Mouse (Mus musculus) megakaryocyte progenitor cell, adult 5-6 weeks (primary cell): ENCODE measurements around the gene Vps8. TPM values are rescaled to one million over a fixed set of nuclear protein-coding genes. Genes with fewer than 3 reads are reported as not detected.
A peak's percentile ranks its signal among the peaks of the same experiment; 100 is the strongest.

Experiments used
- ATAC-seq: replicated peaks from 2 replicates; pipeline ENCODE4 v1.8.0; 2016; ENCODE audit warnings: mild to moderate bottlenecking, moderate TSS enrichment, inconsistent platforms; ENCODE audit not compliant: poor library complexity
- total RNA-seq, 2 experiments: library from RNA; stranded (forward) in 1 of 2; stranded (reverse) in 1 of 2; fragments of 157-497, 149-512 nt in 1 of 2; fragments of 200-1000 nt in 1 of 2; gene quantifications; 2 replicates each; pipeline versions ENCODE4 v1.2.3 to v1.2.4; 2015 to 2017

Gene Vps8
- total RNA-seq, 2 experiments from 2014 or later = 26.9 to 33.0 TPM

- ATAC-seq = 0 out of 2 replicates have a peak, but pooled peaks have one; percentile 34
Observed at GRCm38 (mm10) chr16:21470416-21470815, 47.5 kb downstream of the Vps8 start.

- ATAC-seq = peak; percentile 58
Observed at GRCm38 (mm10) chr16:21477074-21477473, 54.2 kb downstream of the Vps8 start.

- ATAC-seq = no peak
Observed at GRCm38 (mm10) chr16:21478376-21478775, 55.5 kb downstream of the Vps8 start.

- ATAC-seq = no peak
Observed at GRCm38 (mm10) chr16:21483803-21484202, 60.9 kb downstream of the Vps8 start.

GRCm38 (mm10) chr16:21485716-21486115, 62.8 kb downstream of the Vps8 start:
- ATAC-seq = no peak

GRCm38 (mm10) chr16:21488413-21488812, 65.5 kb downstream of the Vps8 start:
- peak; percentile 88 for ATAC-seq

GRCm38 (mm10) chr16:21492346-21492745, 69.4 kb downstream of the Vps8 start:
- ATAC-seq = no peak

- no peak for ATAC-seq
Observed at GRCm38 (mm10) chr16:21492894-21493293, 70.0 kb downstream of the Vps8 start.

GRCm38 (mm10) chr16:21494681-21495080, 71.8 kb downstream of the Vps8 start:
- ATAC-seq = no peak

GRCm38 (mm10) chr16:21496799-21497198, 73.9 kb downstream of the Vps8 start:
- no peak for ATAC-seq

GRCm38 (mm10) chr16:21497627-21498026, 74.7 kb downstream of the Vps8 start:
- ATAC-seq = no peak

- ATAC-seq = no peak
Observed at GRCm38 (mm10) chr16:21498984-21499383, 76.1 kb downstream of the Vps8 start.

GRCm38 (mm10) chr16:21499656-21500055, 76.7 kb downstream of the Vps8 start:
- no peak for ATAC-seq

GRCm38 (mm10) chr16:21518833-21519232, 95.9 kb downstream of the Vps8 start:
- peak; percentile 81 for ATAC-seq

GRCm38 (mm10) chr16:21519785-21520184, 96.9 kb downstream of the Vps8 start:
- peak; percentile 61 for ATAC-seq

- ATAC-seq = no peak
Observed at GRCm38 (mm10) chr16:21523738-21524137, 100.8 kb downstream of the Vps8 start.

- ATAC-seq = no peak
Observed at GRCm38 (mm10) chr16:21525376-21525775, 102.5 kb downstream of the Vps8 start.

- no peak for ATAC-seq
Observed at GRCm38 (mm10) chr16:21527271-21528007, 104.5 kb downstream of the Vps8 start.

GRCm38 (mm10) chr16:21533503-21533902, 110.6 kb downstream of the Vps8 start:
- peak; percentile 79 for ATAC-seq

- ATAC-seq = no peak
Observed at GRCm38 (mm10) chr16:21536240-21537005, 113.5 kb downstream of the Vps8 start.

- ATAC-seq = no peak
Observed at GRCm38 (mm10) chr16:21537312-21537711, 114.4 kb downstream of the Vps8 start.

GRCm38 (mm10) chr16:21538889-21539288, 116.0 kb downstream of the Vps8 start:
- no peak for ATAC-seq
